Mouse (Mus musculus): ENCODE data around the gene Fip1l1. TPM values are rescaled to one million over a fixed set of nuclear protein-coding genes. Genes with fewer than 3 reads are reported as not detected.
A peak's percentile ranks its signal among the peaks of the same experiment; 100 is the strongest.

The Fip1l1 gene
- polyA plus RNA-seq (2015; fragmentation: Nextera tagmentation; extraction: Ambion mirVana): 32.7 and 33.3 TPM in 2 replicates

DNA sequence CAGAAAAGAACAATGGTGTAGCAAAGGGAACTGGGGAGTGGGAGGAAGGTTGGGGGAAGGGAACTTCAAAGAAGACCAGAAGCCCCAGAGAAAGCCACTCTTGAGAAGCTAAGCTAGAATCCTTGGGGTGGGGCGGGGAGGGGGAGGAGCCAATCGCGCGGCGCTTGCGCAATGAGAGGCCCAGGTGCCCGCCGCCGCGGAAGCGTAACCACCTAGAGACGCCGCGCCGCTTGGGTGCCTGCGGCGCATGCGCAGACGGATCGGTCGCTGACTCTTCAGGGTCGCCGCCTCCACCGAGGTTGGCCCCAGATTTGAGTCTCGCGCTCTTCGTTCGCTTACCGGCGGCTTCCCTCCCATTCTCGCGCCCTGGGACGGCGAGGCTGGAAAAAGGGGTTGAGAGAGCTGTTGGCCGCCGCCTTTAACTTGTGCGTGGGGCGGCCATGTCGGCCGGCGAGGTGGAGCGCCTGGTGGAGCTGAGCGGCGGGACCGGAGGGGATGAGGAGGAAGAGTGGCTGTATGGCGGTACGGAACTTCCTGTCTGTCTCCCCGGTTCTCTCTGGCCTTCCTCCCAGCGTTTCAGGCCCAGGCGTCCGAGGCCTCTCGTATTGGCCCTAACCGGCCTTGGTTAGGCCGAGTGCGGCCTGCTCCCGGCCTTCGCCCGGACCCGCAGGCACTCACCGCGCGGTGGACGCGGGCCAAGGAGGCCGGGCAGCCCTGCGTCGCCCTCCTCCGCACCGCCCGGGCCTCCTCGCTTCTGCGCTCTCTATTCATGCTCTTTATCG is at the start of gene Fip1l1:
Gene Fip1l1 (plus strand): TSS at position 210 of the 782 bp plus-strand sequence.
- peak; percentile 85 for ATAC-seq (ENCODE audit: insufficient read depth)
- WGBS (ENCODE audit: insufficient replicate concordance): under 1% methylated on average over 73 of the region's 73 CpGs
- H3K9me3 ChIP-seq (replicated peaks): no peaks in the 10 kb centered on the region
- peak within 1 kb of the TSS; percentile 95 for H3K27ac ChIP-seq (replicated peaks)
- peak within 1 kb of the TSS; percentile 88 for H3K9ac ChIP-seq
- peak within 1 kb of the TSS; percentile 72 for H3K4me2 ChIP-seq
- peaks cover 21% of the 10 kb centered on the region for H3K36me3 ChIP-seq (replicated peaks)
- peak within 1 kb of the TSS; percentile 90 for H3K4me3 ChIP-seq (replicated peaks)
- no peaks in the 10 kb centered on the region for H3K27me3 ChIP-seq
- H3K4me1 ChIP-seq (replicated peaks): peaks cover 43% of the 10 kb centered on the region

- H3K9me3 ChIP-seq (replicated peaks): no peaks in the 10 kb centered on the region
- ATAC-seq (ENCODE audit: insufficient read depth): no peak
- no peak overlapping the region for H3K27ac ChIP-seq (replicated peaks)
- H3K9ac ChIP-seq: no peak overlapping the region
- no peak overlapping the region for H3K4me2 ChIP-seq
- H3K4me3 ChIP-seq (replicated peaks): no peak overlapping the region
- H3K4me1 ChIP-seq (replicated peaks): no peaks in the 10 kb centered on the region
- H3K27me3 ChIP-seq: no peaks in the 10 kb centered on the region
- 65% methylated on average over 3 of the region's 3 CpGs for WGBS (ENCODE audit: insufficient replicate concordance)
- H3K36me3 ChIP-seq (replicated peaks): no peaks in the 10 kb centered on the region
Observed at GRCm38 (mm10) chr5:74492705-74493104, 42.5 kb upstream of the Fip1l1 start.

DNA sequence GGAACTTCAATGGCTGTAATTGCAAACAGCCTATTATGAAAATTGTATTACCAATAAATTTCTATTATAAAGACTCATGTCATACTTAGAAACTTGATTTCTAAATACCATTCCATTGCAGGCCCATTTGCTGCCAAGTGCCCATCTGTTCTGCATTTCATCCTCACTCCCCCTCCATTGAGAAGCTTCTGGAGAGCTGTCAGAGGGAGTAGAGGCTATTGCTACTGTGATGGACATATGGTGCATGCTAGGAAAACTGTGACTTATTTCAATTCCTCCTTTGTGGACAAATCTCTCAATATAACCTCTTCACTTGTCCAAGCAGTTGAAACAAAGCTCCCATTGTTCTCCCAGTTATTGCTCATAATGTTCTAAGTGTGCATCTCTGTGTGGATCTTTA is 23.6 kb upstream of the Fip1l1 start:
- no peak overlapping the region for H3K9ac ChIP-seq
- H3K27me3 ChIP-seq: no peaks in the 10 kb centered on the region
- no peak overlapping the region for H3K4me2 ChIP-seq
- ATAC-seq (ENCODE audit: insufficient read depth): no peak
- no peaks in the 10 kb centered on the region for H3K4me1 ChIP-seq (replicated peaks)
- H3K27ac ChIP-seq (replicated peaks): no peak overlapping the region
- H3K4me3 ChIP-seq (replicated peaks): no peak overlapping the region
- no peaks in the 10 kb centered on the region for H3K9me3 ChIP-seq (replicated peaks)
- H3K36me3 ChIP-seq (replicated peaks): 0 out of 2 replicates have a peak, but pooled peaks cover 6% of the 10 kb centered on the region

DNA sequence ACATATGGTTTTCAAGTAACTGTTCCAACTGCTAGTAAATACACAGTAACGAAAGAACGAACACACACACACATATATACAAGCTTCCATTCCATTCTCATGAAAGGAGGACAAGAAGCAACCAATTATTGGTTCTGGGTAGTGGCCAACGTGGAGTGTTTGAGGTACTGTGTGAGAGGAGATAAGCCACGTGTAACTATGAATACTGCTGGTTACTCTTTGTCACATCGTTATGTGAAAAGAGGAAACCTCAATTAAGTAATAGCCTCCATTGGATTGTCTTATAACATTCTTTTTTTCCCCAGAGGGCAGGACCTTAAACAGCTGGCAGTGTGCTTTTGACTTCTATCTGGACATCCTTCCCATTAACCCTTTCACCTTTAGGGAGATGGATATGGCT is 8.2 kb upstream of the Fip1l1 start:
- WGBS (ENCODE audit: insufficient replicate concordance): 44% methylated on average over 5 of the region's 5 CpGs
- Histone ChIP-seq H3K9ac (no peak overlapping the region), H3K27me3 (no peaks in the 10 kb centered on the region), H3K4me3 (replicated peaks) (no peak overlapping the region), H3K4me1 (replicated peaks) (peaks cover 36% of the 10 kb centered on the region), H3K36me3 (replicated peaks) (no peaks in the 10 kb centered on the region), H3K4me2 (no peak overlapping the region), H3K9me3 (replicated peaks) (no peaks in the 10 kb centered on the region), H3K27ac (replicated peaks) (no peak overlapping the region)
- no peak for ATAC-seq (ENCODE audit: insufficient read depth)

GRCm38 (mm10) chr5:74530785-74531184 is 4.5 kb upstream of the Fip1l1 start:
- WGBS (ENCODE audit: insufficient replicate concordance): 6% methylated on average over 16 of the region's 16 CpGs

GRCm38 (mm10) chr5:74531630-74532280 is 3.5 kb upstream of the Fip1l1 start, which contains the start of gene Scfd2:
TSS of gene Scfd2 (minus strand) at chr5:74531759.
- Histone ChIP-seq H3K9me3 (replicated peaks) (no peaks in the 10 kb centered on the region), H3K36me3 (replicated peaks) (no peaks in the 10 kb centered on the region), H3K4me1 (replicated peaks) (peaks cover 57% of the 10 kb centered on the region), H3K4me3 (replicated peaks) (peak within 1 kb of the TSS; percentile 83), H3K9ac (peak within 1 kb of the TSS; percentile 67), H3K4me2 (peak within 1 kb of the TSS; percentile 95), H3K27ac (replicated peaks) (peak within 1 kb of the TSS; percentile 85), H3K27me3 (no peaks in the 10 kb centered on the region)
- peak; percentile 72 for ATAC-seq (ENCODE audit: insufficient read depth)
- WGBS (ENCODE audit: insufficient replicate concordance): 5% methylated on average over 35 of the region's 35 CpGs

More at GRCm38 (mm10) chr5:74530785-74531184, 4.5 kb upstream of the Fip1l1 start:
- Histone ChIP-seq H3K36me3 (replicated peaks) (no peaks in the 10 kb centered on the region), H3K27me3 (no peaks in the 10 kb centered on the region), H3K27ac (replicated peaks) (no peak overlapping the region), H3K4me3 (replicated peaks) (peak overlapping the region; percentile 83), H3K9ac (peak overlapping the region; percentile 67), H3K4me2 (peak overlapping the region; percentile 95), H3K9me3 (replicated peaks) (no peaks in the 10 kb centered on the region), H3K4me1 (replicated peaks) (peaks cover 50% of the 10 kb centered on the region)
- no peak for ATAC-seq (ENCODE audit: insufficient read depth)

- peaks cover 34% of the 10 kb centered on the region for H3K4me1 ChIP-seq (replicated peaks)
- H3K27ac ChIP-seq (replicated peaks): peak overlapping the region; percentile 95
- whole genome bisulfite sequencing (ENCODE audit: insufficient replicate concordance): 36% methylated on average over 12 of the region's 12 CpGs
- peaks cover 27% of the 10 kb centered on the region for H3K36me3 ChIP-seq (replicated peaks)
- no peaks in the 10 kb centered on the region for H3K9me3 ChIP-seq (replicated peaks)
- H3K4me2 ChIP-seq: peak overlapping the region; percentile 72
- peak overlapping the region; percentile 88 for H3K9ac ChIP-seq
- peak overlapping the region; percentile 90 for H3K4me3 ChIP-seq (replicated peaks)
- no peaks in the 10 kb centered on the region for H3K27me3 ChIP-seq
- no peak for ATAC-seq (ENCODE audit: insufficient read depth)
Observed at GRCm38 (mm10) chr5:74536180-74536947, 1.1 kb downstream of the Fip1l1 start.

GRCm38 (mm10) chr5:74545606-74546005 is 10.4 kb downstream of the Fip1l1 start:
- Histone ChIP-seq H3K4me3 (replicated peaks) (no peak overlapping the region), H3K9me3 (replicated peaks) (no peaks in the 10 kb centered on the region), H3K27ac (replicated peaks) (no peak overlapping the region), H3K9ac (no peak overlapping the region), H3K4me1 (replicated peaks) (no peaks in the 10 kb centered on the region), H3K36me3 (replicated peaks) (peaks cover 75% of the 10 kb centered on the region), H3K27me3 (no peaks in the 10 kb centered on the region), H3K4me2 (no peak overlapping the region)
- WGBS (ENCODE audit: insufficient replicate concordance): 86% methylated on average over 4 of the region's 4 CpGs
- ATAC-seq (ENCODE audit: insufficient read depth): no peak

- no peak for ATAC-seq (ENCODE audit: insufficient read depth)
- H3K4me1 ChIP-seq (replicated peaks): no peaks in the 10 kb centered on the region
- H3K9ac ChIP-seq: no peak overlapping the region
- peaks cover 66% of the 10 kb centered on the region for H3K36me3 ChIP-seq (replicated peaks)
- 80% methylated on average over 8 of the region's 8 CpGs for WGBS (ENCODE audit: insufficient replicate concordance)
- no peaks in the 10 kb centered on the region for H3K9me3 ChIP-seq (replicated peaks)
- H3K27ac ChIP-seq (replicated peaks): no peak overlapping the region
- no peak overlapping the region for H3K4me3 ChIP-seq (replicated peaks)
- no peaks in the 10 kb centered on the region for H3K27me3 ChIP-seq
- no peak overlapping the region for H3K4me2 ChIP-seq
Observed at GRCm38 (mm10) chr5:74549566-74549965, 14.3 kb downstream of the Fip1l1 start.

DNA sequence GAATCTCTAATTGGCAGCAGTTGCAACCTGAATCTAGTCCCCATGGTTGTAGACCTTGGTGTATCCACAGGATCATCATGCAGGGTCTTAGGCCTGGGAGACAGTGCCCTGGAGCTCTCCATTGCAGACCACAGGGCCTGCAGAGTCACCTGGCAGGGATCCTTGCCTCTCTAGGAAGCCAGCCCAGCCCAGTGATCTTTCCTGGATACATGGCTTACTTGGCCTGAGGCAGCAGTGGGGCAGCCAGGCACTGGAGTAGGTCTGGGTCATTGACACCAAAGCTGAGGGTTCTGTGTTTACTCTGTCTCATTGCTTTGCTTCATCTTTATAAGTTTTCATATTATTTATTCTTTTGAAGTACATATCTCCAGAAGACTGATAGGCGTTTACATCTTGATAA is 25.9 kb downstream of the Fip1l1 start:
- H3K4me2 ChIP-seq: no peak overlapping the region
- no peaks in the 10 kb centered on the region for H3K4me1 ChIP-seq (replicated peaks)
- no peak overlapping the region for H3K27ac ChIP-seq (replicated peaks)
- no peaks in the 10 kb centered on the region for H3K27me3 ChIP-seq
- H3K36me3 ChIP-seq (replicated peaks): peaks cover 71% of the 10 kb centered on the region
- no peak for ATAC-seq (ENCODE audit: insufficient read depth)
- no peak overlapping the region for H3K9ac ChIP-seq
- no peak overlapping the region for H3K4me3 ChIP-seq (replicated peaks)
- no peaks in the 10 kb centered on the region for H3K9me3 ChIP-seq (replicated peaks)
- 58% methylated on average over 1 of the region's 1 CpGs for WGBS (ENCODE audit: insufficient replicate concordance)

- Histone ChIP-seq H3K9ac (no peak overlapping the region), H3K36me3 (replicated peaks) (peaks cover 50% of the 10 kb centered on the region), H3K27me3 (no peaks in the 10 kb centered on the region), H3K4me3 (replicated peaks) (no peak overlapping the region), H3K4me2 (no peak overlapping the region), H3K4me1 (replicated peaks) (no peaks in the 10 kb centered on the region), H3K9me3 (replicated peaks) (no peaks in the 10 kb centered on the region), H3K27ac (replicated peaks) (no peak overlapping the region)
- no peak for ATAC-seq (ENCODE audit: insufficient read depth)
- WGBS (ENCODE audit: insufficient replicate concordance): 78% methylated on average over 6 of the region's 6 CpGs
Observed at GRCm38 (mm10) chr5:74571767-74572166, 36.5 kb downstream of the Fip1l1 start.
